Mouse (Mus musculus): ENCODE data around the gene Tnip3. TPM values are rescaled to one million over a fixed set of nuclear protein-coding genes. Genes with fewer than 3 reads are reported as not detected.

Tnip3 gene
- polyA plus RNA-seq, 1 experiment from 2014 or later, result 0.06 TPM

DNA sequence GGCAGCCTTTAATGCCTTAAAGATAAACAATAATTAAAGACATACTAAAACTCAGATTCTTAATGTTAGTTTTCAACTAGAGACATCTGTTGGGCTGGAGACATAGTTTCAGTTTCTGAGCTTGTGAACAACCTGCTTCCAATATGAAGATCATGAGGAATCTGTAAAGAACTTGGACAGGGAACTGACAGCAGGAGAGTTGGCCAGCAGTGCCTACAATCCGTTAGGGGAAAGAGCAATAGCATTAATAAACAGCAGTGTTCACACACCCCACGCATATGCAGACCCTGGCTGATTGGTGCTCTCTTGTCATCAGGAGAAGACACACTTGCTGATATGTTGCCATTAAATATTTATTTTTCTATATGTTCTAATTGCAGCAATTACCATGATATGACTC lies 15.0 kb downstream of the Tnip3 start:
- H3K9me3 ChIP-seq, result no peaks in the 10 kb centered on the region
- no peaks in the 10 kb centered on the region for H3K36me3 ChIP-seq
- H3K27ac ChIP-seq, result no peak overlapping the region
- H3K4me1 ChIP-seq, result 0 out of 2 replicates have a peak, but pooled peaks cover 3% of the 10 kb centered on the region
- 48% methylated on average over 2 of the region's 2 CpGs for WGBS
- no peak overlapping the region for H3K4me2 ChIP-seq
- no peak for ATAC-seq (ENCODE audit: insufficient number of reproducible peaks, low FRiP score, low TSS enrichment, low read depth)
- H3K9ac ChIP-seq, result no peak overlapping the region
- H3K4me3 ChIP-seq, result no peak overlapping the region
- H3K27me3 ChIP-seq, result no peaks in the 10 kb centered on the region

DNA sequence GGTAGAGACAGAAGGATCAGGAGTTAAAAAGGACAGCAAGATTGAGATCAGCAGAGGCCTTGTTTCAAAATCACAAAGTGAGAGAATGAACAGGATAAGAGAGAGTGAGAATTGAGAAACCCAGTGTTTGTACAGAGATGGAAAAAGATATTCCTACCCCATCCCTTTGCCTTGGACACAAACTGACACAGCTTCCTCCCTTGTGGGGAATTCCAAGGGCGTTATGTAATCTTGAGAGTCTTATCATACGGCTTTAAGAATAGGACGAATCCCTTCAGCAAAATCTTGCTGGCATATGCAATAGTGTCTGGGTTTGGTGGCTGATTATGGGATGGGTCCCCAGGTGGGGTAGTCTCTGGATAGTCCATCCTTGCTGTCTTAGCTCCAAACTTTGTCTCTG lies 16.0 kb downstream of the Tnip3 start:
- H3K4me3 ChIP-seq, result no peak overlapping the region
- H3K4me1 ChIP-seq, result 0 out of 2 replicates have a peak, but pooled peaks cover 3% of the 10 kb centered on the region
- no peak overlapping the region for H3K4me2 ChIP-seq
- no peak overlapping the region for H3K9ac ChIP-seq
- WGBS, result 76% methylated on average over 3 of the region's 3 CpGs
- no peaks in the 10 kb centered on the region for H3K9me3 ChIP-seq
- no peak for ATAC-seq (ENCODE audit: insufficient number of reproducible peaks, low FRiP score, low TSS enrichment, low read depth)
- no peaks in the 10 kb centered on the region for H3K36me3 ChIP-seq
- no peaks in the 10 kb centered on the region for H3K27me3 ChIP-seq
- H3K27ac ChIP-seq, result no peak overlapping the region

DNA sequence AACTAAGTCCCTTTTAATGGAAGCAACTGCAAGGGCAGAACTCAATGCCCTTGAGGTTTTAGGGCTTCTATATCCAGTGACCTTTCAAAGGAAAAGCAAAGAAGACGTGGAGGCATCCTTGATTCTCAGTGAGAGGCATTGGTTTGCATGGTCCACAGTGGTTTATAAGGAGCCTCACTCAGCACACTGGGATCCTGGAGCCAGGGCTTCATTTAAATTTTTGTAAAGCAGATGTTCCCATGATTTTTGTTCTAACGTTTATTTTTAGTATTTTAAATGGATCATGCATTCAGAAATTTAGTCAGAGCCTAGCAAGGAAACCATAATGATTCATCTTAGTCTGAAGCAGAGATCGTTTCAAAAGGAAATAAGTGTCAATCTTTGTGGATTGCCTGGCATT lies 17.3 kb downstream of the Tnip3 start:
- Histone ChIP-seq H3K9ac (no peak overlapping the region), H3K27me3 (no peaks in the 10 kb centered on the region), H3K9me3 (no peaks in the 10 kb centered on the region), H3K4me3 (no peak overlapping the region), H3K4me1 (0 out of 2 replicates have a peak, but pooled peaks cover 3% of the 10 kb centered on the region), H3K36me3 (no peaks in the 10 kb centered on the region), H3K4me2 (no peak overlapping the region), H3K27ac (no peak overlapping the region)
- no peak for ATAC-seq (ENCODE audit: insufficient number of reproducible peaks, low FRiP score, low TSS enrichment, low read depth)
- whole genome bisulfite sequencing, result 26% methylated on average over 3 of the region's 3 CpGs

DNA sequence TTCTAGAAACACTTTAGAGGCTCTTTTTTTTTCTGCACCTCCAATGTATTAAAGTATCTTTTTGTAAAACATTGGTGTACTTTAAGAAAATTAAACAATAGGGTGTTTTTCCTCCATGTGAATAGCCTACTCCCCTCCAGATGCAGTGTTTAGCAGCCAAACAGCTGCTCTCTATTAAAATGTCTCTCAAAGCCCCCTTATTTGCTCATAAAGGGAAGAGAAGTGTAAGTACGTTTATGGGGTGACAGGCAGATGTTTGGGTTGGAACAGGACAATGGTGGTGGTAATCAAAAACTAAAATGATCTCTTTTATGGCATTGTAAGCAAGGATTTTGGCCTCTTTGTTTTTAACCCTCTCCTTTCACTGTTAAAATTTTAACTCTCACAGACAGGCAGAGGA lies 17.8 kb downstream of the Tnip3 start:
- ATAC-seq (ENCODE audit: insufficient number of reproducible peaks, low FRiP score, low TSS enrichment, low read depth), result peak; percentile 67; the same call in 1 of the 2 replicates
- H3K4me2 ChIP-seq, result no peak overlapping the region
- H3K9ac ChIP-seq, result no peak overlapping the region
- WGBS, result 13% methylated on average over 1 of the region's 1 CpGs
- H3K27me3 ChIP-seq, result no peaks in the 10 kb centered on the region
- H3K4me1 ChIP-seq, result 0 out of 2 replicates have a peak, but pooled peaks cover 3% of the 10 kb centered on the region
- H3K9me3 ChIP-seq, result no peaks in the 10 kb centered on the region
- H3K27ac ChIP-seq, result no peak overlapping the region
- no peak overlapping the region for H3K4me3 ChIP-seq
- no peaks in the 10 kb centered on the region for H3K36me3 ChIP-seq

DNA sequence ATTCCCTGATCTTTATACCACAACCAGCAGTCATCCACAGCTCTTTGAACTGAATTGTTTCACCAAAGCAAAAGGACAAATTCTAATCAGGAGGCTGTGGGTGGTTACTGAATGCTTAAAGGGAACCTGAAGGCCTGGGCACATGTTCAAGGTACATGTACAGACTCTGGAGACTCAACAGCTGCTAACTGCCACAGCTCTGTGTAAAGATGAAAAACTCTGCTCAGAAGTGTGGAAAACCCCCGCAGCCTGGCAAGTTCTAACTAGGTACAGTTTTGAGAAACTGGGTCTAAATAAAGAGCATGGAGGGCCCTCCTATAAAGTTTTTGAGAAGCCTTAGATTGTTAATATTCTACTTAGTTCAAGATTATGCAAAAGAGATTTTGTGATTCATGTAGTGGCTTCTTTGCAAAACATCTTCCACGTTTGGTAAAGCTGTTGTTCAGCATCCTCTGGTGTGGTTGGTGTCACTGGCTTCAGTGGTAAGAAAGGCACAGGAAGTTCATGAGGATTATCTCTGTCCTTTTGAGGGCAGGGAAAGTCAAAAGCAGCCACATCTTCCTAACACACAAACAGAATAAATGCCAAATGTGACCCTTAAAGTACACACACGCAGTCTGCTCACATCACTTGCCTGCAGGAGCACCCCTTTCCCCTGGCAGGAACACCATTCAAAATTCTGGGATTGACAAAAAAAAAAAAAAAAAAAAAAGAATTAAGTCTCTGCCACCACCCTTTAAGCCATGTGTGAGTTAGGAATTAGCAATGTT lies 39.0 kb downstream of the Tnip3 start:
- no peaks in the 10 kb centered on the region for H3K27me3 ChIP-seq
- no peak overlapping the region for H3K27ac ChIP-seq
- H3K4me1 ChIP-seq, result no peaks in the 10 kb centered on the region
- no peak overlapping the region for H3K4me3 ChIP-seq
- no peaks in the 10 kb centered on the region for H3K9me3 ChIP-seq
- no peak overlapping the region for H3K4me2 ChIP-seq
- H3K36me3 ChIP-seq, result no peaks in the 10 kb centered on the region
- ATAC-seq (ENCODE audit: insufficient number of reproducible peaks, low FRiP score, low TSS enrichment, low read depth), result no peak
- no peak overlapping the region for H3K9ac ChIP-seq
- 73% methylated on average over 3 of the region's 3 CpGs for WGBS

DNA sequence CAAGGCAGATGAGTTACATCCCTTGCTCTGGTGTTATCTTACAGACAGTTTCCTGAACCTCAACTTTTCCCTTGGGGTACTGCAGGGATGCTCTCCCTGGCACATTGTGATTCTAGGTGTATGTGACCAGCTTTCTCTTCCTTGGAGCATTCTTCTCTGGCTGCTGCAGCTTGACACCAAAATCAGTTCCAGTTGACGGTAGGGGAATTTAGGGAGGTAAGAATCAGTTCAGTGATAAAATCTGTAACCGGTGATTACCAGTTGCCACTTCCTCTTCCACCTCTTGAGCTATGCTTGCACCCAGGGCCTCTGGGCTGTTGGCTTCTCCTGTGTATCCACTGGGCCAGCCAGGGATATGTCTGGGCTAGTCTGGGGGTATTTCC lies 39.5 kb downstream of the Tnip3 start:
- no peak overlapping the region for H3K4me2 ChIP-seq
- H3K9ac ChIP-seq, result no peak overlapping the region
- WGBS, result 43% methylated on average over 2 of the region's 2 CpGs
- H3K4me3 ChIP-seq, result no peak overlapping the region
- ATAC-seq (ENCODE audit: insufficient number of reproducible peaks, low FRiP score, low TSS enrichment, low read depth), result no peak
- no peaks in the 10 kb centered on the region for H3K4me1 ChIP-seq
- no peak overlapping the region for H3K27ac ChIP-seq
- H3K27me3 ChIP-seq, result no peaks in the 10 kb centered on the region
- no peaks in the 10 kb centered on the region for H3K9me3 ChIP-seq
- H3K36me3 ChIP-seq, result no peaks in the 10 kb centered on the region

DNA sequence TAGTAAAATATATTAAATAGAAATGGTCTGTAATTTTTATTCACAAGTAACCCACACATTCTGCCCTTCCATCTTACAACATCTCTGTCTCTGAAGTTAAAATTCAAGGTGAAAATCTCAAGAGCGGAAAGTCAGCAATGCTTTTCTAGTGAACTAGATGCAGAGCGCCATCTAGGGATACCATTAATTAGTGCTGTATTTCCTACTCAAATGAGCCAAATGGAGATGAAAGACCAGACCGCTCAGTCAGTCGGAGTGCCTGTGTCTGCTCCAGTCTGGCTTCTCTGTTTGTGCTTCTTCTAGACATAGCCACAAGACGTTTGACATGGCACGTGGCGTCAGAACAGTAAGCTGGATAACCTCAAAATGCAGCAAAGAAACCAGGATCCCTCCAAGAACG lies 44.6 kb downstream of the Tnip3 start:
- no peaks in the 10 kb centered on the region for H3K27me3 ChIP-seq
- WGBS, result 33% methylated on average over 8 of the region's 8 CpGs
- H3K9me3 ChIP-seq, result no peaks in the 10 kb centered on the region
- H3K9ac ChIP-seq, result no peak overlapping the region
- no peak for ATAC-seq (ENCODE audit: insufficient number of reproducible peaks, low FRiP score, low TSS enrichment, low read depth)
- no peaks in the 10 kb centered on the region for H3K4me1 ChIP-seq
- no peaks in the 10 kb centered on the region for H3K36me3 ChIP-seq
- no peak overlapping the region for H3K27ac ChIP-seq
- no peak overlapping the region for H3K4me3 ChIP-seq
- H3K4me2 ChIP-seq, result no peak overlapping the region

DNA sequence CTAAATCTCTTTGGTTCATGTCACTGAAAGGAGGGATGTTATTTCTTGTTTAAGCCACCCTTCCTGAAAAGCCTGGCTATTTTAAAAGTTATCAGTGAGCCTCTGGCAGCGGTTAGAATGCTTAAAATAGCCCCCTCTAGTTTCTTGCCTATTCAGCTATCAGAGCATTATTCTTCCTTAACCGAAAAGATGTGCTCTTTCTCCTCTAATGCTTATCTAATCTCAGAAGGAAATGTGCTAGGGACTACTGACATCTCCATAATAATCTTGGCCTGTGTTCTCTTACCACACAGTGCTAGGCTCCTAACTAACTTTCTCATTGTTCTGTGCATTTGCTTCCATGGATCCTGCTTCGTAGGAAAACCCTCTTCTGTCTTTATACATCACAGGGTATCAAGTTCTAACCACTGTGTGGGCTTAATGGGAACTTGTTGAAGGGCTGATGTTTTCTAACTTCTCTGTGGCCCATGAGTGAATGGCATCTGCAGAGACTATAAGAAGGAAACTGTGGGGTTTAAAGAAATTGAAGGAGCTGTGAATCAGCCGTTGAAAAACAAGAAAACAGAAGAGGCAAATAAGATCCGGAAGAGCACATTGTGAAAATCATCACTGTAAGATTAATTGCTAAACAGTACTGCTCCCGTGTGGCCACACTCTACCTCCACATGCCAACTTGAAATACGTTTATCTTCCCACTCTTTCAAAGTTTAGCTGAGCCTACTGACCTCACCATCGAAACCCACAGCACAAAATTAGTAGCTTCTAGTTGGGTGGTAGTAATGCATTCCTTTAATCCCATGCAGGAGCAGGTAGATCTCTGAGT lies 53.2 kb downstream of the Tnip3 start:
- WGBS, result 65% methylated on average over 8 of the region's 8 CpGs
- Histone ChIP-seq H3K4me2 (no peak overlapping the region), H3K36me3 (no peaks in the 10 kb centered on the region), H3K9ac (no peak overlapping the region), H3K4me1 (no peaks in the 10 kb centered on the region), H3K9me3 (no peaks in the 10 kb centered on the region), H3K27ac (no peak overlapping the region), H3K4me3 (no peak overlapping the region), H3K27me3 (no peaks in the 10 kb centered on the region)
- no peak for ATAC-seq (ENCODE audit: insufficient number of reproducible peaks, low FRiP score, low TSS enrichment, low read depth)

DNA sequence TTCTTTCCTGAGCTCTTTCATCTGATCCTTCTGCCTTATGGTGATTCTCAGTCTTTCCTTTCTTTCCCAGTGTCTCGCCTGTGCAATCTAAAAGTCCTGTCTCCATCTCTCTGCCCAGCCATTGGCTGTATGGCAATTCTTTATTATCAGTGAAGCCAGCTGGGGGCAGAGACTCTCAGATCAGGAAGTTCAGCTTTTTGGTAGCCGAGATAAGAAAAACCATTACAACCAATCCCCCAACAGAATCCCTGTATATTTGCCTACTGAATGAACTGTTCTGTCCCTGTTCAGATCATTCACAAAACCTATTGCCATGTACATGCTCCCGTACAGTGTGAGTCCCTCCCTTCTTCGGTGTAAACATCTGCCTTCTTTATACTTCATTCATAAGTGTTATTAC lies 57.9 kb downstream of the Tnip3 start:
- H3K4me2 ChIP-seq, result no peak overlapping the region
- 85% methylated on average over 4 of the region's 4 CpGs for WGBS
- no peaks in the 10 kb centered on the region for H3K27me3 ChIP-seq
- no peak overlapping the region for H3K4me3 ChIP-seq
- ATAC-seq (ENCODE audit: insufficient number of reproducible peaks, low FRiP score, low TSS enrichment, low read depth), result no peak
- H3K4me1 ChIP-seq, result no peaks in the 10 kb centered on the region
- H3K36me3 ChIP-seq, result no peaks in the 10 kb centered on the region
- H3K27ac ChIP-seq, result no peak overlapping the region
- no peaks in the 10 kb centered on the region for H3K9me3 ChIP-seq
- H3K9ac ChIP-seq, result no peak overlapping the region

DNA sequence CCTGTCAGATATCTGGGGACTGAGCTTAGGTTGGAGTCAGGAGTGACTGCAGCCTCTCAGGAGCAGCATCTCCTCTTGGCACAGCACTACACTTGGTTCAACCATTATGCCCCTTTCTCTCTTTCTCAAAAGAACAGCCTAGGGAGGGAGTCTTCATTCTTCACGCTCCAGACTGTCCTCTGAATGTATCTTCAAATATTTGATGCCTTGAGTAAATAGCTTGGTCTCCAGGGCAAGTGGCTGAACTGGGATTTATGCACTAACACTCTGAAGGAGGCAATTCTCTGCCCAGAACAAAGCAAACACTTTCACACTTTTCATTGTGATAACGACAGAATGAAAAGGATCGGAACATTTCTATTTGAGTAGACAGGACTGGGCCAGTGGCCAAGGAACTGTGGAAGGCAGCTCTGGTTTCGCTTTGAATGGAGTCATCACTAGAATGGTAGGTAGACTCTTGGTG lies 59.8 kb downstream of the Tnip3 start:
- H3K4me1 ChIP-seq, result no peaks in the 10 kb centered on the region
- H3K27me3 ChIP-seq, result no peaks in the 10 kb centered on the region
- H3K9ac ChIP-seq, result no peak overlapping the region
- H3K27ac ChIP-seq, result no peak overlapping the region
- no peaks in the 10 kb centered on the region for H3K9me3 ChIP-seq
- H3K36me3 ChIP-seq, result no peaks in the 10 kb centered on the region
- no peak overlapping the region for H3K4me2 ChIP-seq
- no peak overlapping the region for H3K4me3 ChIP-seq
- ATAC-seq (ENCODE audit: insufficient number of reproducible peaks, low FRiP score, low TSS enrichment, low read depth), result no peak
- WGBS, result 67% methylated on average over 4 of the region's 4 CpGs

DNA sequence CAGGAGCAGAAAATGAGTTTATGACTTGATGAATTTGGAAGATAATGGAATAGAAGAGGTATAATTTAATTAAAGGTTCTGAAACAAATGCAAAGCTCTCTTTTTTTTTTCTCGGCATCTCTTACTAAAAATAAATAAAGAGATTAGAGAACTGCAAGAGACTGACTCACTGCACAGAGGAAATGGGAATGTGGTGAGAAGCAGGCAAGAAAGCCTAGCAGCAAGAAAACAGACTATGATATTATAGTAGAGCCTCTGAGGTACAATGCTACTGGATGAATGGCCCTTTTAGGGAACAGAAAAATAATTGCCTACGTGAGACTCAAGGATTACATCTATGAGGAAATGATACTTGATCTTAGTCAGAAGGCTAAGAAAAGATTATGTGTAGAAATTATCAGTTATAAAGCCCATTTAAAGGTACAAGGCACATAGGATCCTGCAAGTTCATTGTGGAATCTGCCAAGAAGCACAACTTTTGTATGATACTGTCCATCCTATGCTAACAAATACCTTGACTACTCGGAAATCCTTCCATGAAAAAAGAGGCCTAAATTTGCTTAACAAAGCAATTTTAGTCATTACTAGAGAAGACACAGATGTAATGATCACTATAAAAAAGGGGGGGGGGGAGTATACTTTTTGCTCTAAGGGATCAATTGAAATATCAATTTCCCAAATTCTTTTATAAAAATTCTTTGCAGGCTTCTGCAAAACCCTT lies 60.4 kb downstream of the Tnip3 start:
- no peak overlapping the region for H3K9ac ChIP-seq
- WGBS, result 78% methylated on average over 3 of the region's 3 CpGs
- no peak for ATAC-seq (ENCODE audit: insufficient number of reproducible peaks, low FRiP score, low TSS enrichment, low read depth)

DNA sequence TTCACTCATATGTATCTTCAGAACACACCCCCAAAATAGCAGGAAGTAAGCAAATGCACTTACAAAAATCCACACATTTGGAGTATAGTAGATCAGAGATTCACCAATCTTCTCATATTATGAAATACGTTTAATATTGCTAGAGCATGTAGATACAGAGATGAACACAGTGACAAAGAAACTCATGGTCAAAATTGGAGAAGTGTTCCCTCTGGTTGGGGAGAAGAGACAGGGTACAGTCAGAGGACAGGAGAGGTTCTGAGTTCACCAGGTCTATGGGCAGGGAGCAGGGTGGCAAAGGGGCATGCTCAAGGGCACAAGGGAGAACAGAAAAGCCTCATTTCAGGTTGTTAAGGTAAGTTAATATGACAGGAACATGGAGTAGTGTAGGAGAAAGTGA lies 63.7 kb downstream of the Tnip3 start:
- ATAC-seq (ENCODE audit: insufficient number of reproducible peaks, low FRiP score, low TSS enrichment, low read depth), result no peak
- Histone ChIP-seq H3K36me3 (no peaks in the 10 kb centered on the region), H3K27ac (no peak overlapping the region), H3K4me1 (no peaks in the 10 kb centered on the region), H3K4me3 (no peak overlapping the region), H3K9me3 (no peaks in the 10 kb centered on the region), H3K4me2 (no peak overlapping the region), H3K27me3 (no peaks in the 10 kb centered on the region), H3K9ac (no peak overlapping the region)
- 75% methylated on average over 1 of the region's 1 CpGs for WGBS

More for the DNA sequence above, 60.4 kb downstream of the Tnip3 start:
- H3K4me3 ChIP-seq, result no peak overlapping the region
- no peaks in the 10 kb centered on the region for H3K27me3 ChIP-seq
- H3K4me1 ChIP-seq, result no peaks in the 10 kb centered on the region
- no peaks in the 10 kb centered on the region for H3K9me3 ChIP-seq
- H3K36me3 ChIP-seq, result no peaks in the 10 kb centered on the region
- H3K27ac ChIP-seq, result no peak overlapping the region
- no peak overlapping the region for H3K4me2 ChIP-seq

All from limb, embryonic 15.5 days (tissue).